Mouse (Mus musculus) liver, embryonic 14.5 days (tissue): ENCODE data around the gene Cnp.

Experiments
- CTCF ChIP-seq: IDR thresholded peaks from 2 replicates; pipeline ENCODE4 v1.5.1; 2016; ENCODE audit warnings: antibody characterized with exemption, low read depth, control low read depth
- EP300 ChIP-seq: IDR thresholded peaks from 2 replicates; pipeline ENCODE4 v1.6.1; 2016; ENCODE audit warnings: antibody characterized with exemption, low read depth

- no peak for TF ChIP-seq CTCF
- TF ChIP-seq EP300, result no peak
Measured at GRCm38 (mm10) chr11:100625754-100626700, 51.3 kb downstream of the Cnp start.
